Mouse (Mus musculus) frontal cortex, adult (tissue): ENCODE measurements around the gene Lasp1.

Experiments
- ATAC-seq: cut with Nextera tagmentation; 2 replicates; pipeline ENCODE4 v1.9.2; 2017; ENCODE audit warnings: mild to moderate bottlenecking, moderate library complexity, mixed read lengths; ENCODE audit not compliant: low TSS enrichment

Lasp1 gene

DNA sequence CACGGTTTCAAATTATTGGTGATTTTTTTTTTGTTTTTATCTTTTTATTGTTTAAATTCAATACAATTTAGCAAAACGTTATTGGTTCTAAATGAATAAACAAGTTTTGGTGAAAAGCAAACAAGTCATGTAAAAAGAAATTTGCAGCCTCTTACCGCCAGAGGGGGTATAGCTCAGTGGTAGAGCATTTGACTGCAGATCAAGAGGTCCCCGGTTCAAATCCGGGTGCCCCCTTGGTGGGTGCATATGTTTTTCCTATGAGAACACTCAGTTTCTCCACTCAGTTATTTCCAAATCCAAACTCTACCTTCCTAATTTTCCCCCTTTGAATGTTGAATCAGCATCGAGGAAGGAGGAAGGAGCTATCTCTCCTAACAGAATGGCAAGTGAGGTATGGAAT, 1.9 kb upstream of the Lasp1 start:
- ATAC-seq = no peak

DNA sequence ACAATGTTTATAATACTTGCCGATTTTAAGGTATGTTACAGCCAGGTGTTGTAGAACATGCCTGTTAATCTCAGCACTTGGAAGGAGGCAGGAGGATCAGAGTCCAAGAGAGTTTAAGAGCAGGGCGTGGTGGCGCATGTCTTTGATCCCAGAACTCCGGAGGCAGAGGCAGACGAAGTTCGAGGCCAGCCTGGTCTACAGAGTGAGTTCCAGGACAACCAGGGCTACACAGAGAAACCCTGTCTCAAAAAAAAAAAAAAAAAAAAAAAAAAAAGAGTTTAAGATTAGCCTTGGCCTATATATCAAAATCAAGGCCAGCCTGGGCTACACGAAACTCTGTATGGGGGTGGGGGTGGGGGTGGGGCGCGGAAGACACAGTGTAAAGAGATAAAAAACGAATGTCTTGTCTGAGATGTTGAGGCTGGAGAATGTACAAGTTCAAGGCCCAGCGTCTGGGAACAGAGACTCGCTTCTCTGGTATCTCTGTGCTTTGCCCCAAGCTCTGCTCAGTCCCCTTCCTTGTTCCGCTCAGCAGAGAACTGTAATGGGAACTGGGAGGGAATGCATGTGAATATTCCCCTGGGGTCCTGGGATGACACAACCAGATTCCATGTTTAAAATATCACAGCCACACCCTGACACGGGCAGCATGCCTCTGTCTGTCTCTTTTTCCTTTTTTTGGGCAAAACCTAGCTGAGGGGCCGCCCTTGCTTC, 1.3 kb upstream of the Lasp1 start:
- no peak for ATAC-seq

DNA sequence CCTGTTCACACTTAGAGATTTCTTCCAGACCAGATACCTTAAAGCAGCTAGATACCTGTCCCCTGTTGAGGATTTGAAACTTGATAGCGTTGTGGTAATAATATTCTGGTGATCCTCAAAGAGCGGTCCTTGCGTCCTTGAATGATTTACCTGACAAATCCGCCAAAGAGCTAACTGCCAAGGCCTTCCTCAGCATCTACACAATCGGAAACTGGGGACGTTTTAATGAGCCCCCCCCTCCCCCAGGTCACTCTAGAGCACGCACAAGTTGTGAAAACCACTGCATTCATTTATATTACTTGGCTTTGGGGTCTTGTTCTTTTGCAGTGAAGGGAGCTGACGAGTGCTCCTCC, 741 bp upstream of the Lasp1 start:
- no peak for ATAC-seq

DNA sequence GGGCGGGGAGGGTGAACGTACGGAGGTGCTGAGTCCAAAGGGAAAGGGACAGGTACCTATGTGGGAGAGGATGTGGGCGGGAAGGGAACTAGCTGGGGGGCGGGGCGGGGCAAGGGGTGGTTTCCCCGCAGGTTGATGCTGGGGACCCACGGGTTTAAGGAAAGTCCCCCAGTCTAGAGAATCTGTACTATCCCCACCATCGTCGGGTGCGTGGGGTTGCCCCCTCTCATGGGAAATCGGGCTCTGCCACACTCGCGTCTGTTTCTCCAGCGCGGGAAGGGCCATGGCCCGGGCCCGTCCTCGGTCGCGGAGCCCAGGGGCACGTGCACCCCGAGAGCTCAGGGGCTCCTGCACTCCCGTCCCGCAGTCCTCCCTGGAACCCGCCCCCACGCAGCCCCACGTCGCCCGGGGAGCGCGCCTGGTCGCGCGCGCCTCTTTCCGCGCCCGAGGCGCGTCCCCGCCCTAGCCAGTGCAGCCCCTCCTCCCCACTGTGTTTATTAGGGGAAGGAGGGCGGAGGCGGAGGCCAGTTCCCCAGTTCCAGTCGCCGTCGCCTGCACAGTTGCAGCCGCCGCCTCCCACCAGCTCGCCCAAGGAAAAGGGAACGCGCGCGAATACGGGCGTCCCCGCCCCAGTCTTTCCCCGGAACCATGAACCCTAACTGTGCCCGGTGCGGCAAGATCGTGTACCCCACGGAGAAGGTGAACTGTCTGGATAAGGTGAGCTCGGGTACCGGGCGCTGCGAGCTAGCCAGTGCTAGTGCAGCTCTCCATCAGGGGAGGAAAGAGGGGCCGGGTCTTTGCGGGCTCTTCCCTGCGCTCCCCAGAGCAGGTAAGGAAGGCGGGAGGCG, 570 bp downstream of the Lasp1 start:
- ATAC-seq = peak; percentile 66

DNA sequence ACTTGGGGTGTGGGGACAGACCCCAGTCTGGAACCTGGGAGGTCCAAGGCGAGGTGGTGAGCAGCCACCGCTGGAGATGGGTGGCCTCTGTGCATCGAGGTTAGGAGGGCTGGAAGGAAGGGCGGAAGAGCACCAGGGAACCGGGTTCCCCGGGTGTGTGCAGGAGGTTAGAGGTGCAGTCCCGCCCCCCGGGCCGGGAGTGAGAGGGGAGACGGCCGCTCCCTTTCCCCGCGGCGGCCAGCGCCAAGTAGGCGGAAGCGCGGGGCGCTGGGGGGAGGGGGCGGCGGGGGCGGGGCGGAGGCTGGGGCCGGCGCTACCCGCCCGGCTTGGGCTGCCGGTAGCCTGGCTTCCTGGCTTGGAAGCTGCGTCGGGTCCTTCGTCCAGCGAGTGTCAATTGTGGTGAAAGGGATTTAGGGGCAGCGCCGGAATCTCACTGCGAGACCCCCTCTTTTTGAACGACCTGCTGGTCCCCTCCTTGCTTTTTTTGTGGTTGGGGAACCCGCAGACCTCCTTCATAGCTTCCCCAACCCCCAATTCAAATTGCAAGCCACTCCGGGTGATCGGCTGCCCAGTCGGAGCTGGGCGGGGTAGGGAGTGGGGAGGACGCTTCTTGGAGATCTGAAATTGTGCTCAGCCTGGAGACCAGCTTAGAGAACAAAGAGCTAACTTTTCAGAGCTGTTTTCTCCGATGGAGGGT, 1.3 kb downstream of the Lasp1 start:
- peak; percentile 10 for ATAC-seq

DNA sequence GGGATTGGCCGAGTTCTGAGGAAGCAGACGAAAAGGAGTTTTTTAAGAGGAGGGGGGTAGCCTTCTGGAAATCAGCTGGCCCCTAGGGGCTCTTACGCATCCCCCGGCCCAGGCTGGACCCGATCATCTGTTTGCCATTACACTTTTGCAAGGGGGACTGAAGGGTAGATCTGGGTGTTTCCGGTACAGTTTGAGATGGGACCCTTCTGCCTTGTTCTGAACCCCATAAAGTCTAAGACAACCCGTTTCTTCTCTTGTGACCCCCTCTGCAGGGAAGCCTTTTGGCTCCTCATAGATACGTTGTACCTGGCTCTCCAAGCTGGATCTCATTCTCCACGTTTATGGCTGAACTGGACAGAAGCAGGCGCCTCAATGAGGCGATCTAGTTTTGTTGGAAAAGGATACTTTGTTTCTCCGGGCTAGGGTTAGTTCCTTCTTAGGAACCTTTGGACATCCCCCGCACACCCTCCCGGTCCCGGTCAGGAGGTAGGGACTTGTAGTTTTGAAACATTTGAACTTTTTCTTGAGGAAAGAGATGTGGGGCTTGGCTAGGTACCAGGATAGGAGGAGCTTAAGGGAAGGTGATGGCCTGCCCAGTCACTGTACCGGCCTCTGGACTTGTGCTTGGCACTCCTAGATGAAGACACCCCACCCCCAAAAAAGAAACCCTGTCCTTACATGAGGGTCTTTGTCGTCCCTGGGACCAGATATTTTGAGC, 2.0 kb downstream of the Lasp1 start:
- ATAC-seq = no peak

DNA sequence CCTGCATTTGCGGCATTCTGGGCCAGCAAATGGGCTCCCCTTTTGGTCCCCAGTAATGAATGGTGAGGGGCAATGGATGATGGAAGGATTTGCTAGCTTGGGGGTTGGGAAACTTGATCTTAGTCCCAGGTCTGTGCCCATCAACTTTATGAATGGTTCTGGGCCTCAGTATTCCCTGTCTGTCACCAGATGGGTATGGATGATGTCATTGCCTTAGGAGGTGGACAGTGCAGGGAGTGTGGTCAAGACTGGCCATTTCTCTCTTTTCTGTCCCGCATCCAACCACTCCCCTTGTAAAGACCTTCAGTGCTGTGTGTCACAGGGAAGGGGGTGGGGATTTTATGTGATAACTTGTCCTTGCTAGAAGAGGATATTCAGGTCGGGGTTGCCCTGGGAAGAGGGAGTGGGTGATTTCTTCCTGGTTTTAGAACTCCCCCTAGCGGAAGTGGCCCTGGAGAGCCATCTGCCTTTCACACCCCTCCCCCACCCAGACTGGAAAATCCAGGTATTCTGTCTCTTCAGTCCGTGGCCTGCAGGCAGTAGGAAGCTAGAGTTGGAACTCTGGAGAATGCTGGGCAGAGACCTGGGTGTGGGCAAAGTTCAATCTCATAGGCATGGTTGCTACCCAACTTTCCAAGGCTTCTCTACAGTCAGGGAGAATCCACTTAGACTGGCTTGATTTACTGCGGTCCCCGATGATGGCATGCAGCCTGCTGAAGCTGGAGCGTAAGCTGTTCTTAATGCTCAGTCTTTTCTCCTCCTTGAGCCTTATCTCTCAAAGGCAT, 2.8 kb downstream of the Lasp1 start:
- ATAC-seq = no peak

DNA sequence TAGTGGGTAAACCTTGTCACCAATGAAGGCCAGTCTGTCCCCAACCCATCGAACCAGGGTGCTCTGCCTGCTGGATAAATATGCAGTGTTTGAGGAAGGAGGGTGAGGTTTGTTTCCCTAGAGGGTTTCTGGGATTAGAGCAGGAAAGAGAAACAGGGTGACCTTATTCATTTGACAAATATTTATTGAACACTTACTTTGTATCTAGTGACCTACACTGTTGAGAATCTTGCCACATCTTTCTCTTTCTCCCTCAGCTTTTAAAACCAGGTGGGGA, 3.3 kb downstream of the Lasp1 start:
- no peak for ATAC-seq

DNA sequence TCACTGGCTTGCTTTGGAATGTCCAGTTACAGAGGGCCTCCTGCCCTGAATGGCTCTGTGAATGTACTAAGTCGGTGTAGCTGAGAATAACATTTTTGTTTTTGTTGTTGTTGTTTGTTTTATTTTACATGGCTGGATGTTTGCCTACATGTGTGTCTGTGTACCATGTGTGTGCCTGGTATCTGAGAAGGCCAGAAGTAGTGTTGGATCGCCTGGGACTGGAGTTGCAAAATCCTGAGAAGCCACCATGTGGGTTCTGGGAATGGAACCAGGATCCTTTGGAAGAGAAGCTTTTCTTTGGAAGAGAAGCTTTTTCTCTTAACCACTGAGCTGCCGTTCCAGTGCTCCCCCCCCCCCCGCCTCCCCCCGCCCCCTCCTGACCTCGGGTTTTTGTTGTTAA, 3.7 kb downstream of the Lasp1 start:
- no peak for ATAC-seq

DNA sequence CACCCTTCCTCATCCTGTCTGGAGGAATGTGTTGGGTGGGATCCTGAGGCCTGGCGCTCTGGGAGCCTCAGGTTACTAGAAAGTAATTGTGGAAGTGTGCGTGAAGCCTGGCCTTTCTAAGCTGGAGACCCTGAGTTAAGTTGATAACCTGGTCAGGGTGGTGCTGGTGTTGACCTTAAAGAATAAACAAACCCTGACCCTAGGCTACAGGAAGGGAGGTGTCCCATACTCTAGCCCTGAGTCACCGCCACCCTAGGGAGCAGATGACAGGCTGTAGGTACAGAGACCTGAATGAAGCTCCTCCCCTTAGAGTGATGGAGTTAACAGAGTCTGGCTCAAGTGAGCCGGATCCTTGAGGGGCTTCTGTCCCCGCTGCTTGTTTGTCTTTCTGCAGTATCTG, 5.0 kb downstream of the Lasp1 start:
- no peak for ATAC-seq

DNA sequence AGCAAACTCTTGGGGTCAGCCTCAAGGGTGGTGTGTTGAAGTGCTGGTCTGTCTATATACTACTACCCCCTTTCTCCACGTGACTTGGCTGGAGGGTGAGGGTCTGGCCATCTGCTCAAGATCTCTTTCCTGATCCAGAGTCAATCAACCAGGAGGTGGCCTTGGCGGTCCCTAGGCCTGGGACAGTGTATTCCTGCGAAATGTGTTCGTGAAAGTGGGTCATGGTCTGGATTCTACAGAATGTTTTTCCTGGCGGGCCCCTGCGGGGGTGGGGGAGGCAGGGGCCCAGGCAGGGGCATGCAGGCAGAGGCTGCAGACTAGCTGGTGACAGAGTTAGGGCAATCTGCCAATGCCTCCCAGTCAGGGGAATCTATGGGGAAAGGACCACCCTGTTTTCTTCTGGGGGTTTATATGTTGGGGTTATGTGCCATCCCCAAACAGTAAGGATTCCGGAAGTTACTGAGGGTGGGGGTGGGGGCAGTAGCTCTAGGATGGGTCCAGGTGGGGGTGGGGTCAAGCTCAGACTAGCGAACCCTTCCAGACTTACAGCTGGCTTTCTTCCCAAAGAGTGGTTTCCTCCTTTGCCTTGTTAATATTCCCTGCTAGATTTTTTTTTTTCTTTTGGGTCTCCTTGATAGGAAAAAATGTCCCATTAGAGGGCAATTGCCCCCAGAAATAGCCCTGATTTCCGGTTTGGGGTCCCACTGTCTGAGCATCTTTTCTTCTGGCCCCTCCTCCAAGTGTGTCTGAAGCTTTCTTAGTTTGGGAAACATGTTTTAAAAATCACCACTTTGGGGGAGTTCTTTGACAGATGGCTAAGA, 6.3 kb downstream of the Lasp1 start:
- ATAC-seq = no peak

DNA sequence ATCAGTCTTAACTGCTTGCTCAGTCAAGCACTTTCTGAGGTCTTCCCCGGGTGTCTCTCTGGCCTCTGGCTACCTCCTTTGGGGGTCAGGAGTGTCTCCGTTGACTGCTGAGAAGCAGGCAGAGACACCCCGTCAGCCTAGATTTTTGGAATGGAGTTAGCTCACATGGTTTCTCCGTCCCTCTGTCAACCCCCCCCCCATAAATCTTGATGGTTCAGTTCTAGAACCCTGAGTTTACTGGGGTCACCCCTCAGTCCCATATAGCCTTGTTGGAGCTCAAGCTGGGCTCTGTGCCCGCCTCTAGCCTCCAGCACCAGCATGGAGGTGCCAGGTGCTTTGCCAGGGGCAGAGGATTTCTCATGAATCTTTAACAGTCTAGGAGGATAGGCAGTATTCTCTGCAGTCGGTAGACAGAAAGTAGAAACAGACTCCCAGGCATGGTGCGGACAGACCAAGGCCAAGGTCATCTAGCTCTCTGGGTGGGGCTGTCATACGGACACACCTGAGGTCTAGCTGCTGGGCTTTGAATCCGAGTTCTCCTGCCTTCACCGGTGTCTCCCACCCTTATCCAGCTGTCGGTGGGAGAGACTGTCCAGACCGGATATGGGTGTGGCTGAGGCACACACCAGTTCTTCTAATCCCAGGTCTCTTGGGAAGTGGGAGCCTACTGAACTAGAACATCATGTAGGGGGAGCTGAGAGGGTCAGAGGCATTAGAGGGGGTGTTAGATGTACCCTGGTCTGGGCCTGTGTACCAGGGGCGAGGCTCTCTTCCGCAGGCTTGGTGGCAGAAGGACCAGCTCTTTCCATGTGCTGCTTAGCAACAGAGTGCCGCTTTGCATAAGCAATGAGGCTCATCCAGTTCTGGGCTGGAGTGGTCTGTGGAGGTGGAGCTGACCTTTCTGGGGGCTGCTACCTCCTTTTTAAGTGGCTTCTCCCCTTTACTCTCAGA, 7.1 kb downstream of the Lasp1 start:
- no peak for ATAC-seq

DNA sequence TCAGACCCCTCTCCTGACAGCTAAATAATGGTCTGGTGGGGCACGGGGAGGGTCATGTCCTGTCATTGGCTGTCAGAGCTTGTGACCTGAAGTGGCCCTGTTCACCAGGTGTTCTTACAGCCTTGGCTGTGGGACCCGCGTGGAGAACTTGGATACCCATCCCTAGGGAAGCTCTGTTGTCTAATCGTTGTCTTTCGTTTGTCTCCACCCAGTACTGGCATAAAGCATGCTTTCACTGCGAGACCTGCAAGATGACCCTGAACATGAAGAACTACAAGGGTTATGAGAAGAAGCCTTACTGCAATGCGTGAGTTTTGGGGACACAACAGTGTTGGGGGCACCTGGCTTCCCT, 7.8 kb downstream of the Lasp1 start:
- ATAC-seq = no peak

DNA sequence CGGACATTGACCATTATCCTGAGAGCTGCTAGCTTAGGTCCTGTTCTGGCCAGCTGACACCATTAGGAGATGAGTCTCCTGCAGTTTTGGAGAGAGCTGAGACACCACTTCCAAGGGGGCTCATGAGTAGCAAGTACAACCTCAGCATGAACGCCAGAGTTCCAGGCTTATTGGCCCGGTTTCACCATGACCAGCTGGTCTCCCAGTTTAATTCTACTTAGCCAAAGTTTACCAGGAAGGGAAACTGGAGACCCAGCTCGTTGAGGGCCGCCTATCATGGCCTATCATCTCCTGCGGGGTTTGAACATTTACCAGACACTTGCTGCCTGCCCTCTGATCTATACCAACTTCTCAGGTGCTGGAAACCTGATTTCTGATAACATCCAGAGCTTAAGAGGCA, 8.8 kb downstream of the Lasp1 start:
- no peak for ATAC-seq

DNA sequence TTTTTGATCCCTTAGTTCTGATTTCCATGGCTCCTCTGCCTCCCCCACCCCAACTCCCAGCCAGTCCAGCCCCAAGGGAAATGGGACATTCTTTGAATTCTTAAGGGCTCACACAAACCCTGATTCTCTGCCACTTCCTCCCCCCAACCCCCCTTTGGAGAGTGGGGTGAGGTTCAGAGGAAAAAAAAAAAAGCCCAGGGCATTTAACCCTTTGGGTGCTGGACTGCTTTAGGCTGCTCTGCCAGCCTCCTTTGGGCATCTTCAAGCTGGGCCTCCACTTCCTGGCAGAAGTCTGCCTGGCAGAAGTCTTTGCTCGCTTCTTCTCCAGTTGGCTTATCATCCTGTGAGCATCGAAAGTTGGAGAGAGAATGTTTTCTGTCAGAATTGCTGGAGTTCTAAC, 9.3 kb downstream of the Lasp1 start:
- no peak for ATAC-seq

DNA sequence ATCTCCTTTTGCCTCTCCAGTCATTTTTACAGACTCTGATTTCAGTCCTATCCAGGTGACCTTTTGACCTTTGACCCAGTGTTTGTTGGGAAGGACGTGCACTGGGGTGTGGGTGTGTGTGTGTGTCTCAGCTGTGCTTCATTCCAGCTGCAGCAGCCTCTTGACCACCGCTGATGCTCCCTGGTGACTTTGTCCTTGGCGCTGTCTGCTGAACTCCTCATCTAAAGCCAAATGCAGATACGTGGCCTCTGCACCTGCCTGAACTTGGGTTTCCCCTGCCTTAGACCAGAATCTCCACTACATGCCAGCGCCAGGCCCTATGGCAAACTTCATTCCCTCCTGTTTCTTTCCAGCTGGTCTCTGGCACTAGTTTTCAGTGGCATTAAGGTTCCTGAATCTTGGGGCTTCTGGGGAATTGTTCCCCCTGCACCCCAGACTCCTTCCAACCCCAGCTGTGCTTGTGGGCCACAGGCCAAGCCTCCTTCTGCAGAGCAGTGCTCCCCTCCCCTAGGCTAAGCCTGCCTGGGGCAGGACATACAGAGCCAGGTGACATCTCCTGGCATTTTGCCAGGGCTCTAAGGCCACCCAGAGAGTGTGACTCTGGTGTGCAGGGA, 9.9 kb downstream of the Lasp1 start:
- ATAC-seq = no peak

DNA sequence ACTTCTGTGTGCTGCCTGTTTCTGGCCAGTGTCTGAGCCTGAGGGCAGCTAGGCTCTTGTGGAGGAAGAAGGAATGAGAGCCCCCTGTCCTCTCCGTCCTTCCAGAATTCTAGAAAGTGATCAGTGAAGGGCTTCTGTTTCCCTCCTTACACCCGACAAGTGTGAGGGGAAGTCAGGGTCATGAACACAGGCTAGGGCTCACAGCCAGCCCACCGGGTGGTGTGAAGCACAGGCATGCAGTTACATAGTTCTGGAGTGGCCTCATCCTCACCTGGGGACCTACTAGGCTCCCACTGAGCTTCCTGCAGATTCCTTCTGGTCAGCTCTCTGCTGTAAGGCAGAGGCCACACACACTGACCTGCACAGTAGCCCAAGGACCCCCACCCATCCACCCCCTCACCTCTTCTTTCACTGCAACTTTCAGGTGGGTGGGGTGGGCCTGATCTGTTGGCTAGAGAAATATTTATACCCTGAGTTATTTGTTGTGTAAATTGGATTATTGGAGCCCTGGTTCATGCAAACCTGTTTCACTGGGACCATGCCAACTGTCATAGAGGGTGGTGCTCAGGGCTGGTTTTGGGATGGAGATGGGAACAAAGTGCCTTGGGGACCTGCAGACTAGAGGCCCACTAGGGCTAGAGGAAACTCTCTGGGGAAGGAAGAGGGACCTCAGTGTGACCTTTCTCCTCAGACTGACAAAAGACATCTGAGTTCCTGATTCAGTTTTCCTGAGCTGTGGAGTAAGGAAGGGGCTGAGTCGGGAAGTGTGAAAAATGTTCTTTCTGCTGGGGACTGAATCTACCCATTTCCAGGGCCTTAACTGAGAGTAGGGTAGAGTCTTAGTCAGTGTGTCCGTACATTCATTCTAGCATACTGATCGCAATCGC, 10.7 kb downstream of the Lasp1 start:
- ATAC-seq = no peak

DNA sequence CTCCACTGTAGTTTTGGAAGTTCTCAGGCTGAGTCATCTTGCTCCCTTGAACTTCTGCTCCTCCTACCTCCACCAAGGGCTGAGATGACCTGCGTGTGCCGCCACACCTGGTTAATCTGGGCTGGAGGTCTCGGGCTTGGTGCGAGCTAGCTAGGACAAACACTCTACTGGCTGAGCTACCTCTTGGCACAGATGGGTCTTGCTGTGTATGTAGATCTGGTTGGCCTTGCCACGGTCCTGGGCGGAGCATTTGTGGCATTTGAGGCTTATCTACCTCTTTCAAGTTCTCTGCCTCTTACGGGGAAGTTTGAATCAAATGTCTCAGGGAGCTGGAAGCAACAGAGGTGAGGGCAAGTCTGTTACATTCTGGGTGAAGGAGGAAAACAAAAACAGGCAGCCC, 11.6 kb downstream of the Lasp1 start:
- no peak for ATAC-seq
